Mouse (Mus musculus) lung, embryonic 14.5 days (tissue): ENCODE measurements at regions not wholly inside any gene's neighbourhood (a gene's known extent, or its start where the extent isn't known, plus 50 kb on each side); places are given as distances from the start of the nearest gene placed in this dataset.

ENCODE experiments used
- ATAC-seq: fragments of 200-750 bp; cut with Nextera tagmentation; 2 replicates; pipeline ENCODE4 v1.8.0; 2017; ENCODE audit warnings: mild to moderate bottlenecking, moderate TSS enrichment, moderate library complexity; ENCODE audit not compliant: insufficient read depth
- DNase-seq: peaks from one replicate; pipeline ENCODE4 v3.0.0-alpha.2; 2015
- H3K27ac ChIP-seq: fragments of 300-500 bp; sonication (generic); 2 replicates; pipeline ENCODE4 v1.5.1; 2014; ENCODE audit warnings: low read depth, mild to moderate bottlenecking, moderate library complexity
- H3K27me3 ChIP-seq: fragments of 300-500 bp; sonication (generic); 2 replicates; pipeline ENCODE4 v1.6.1; 2014; ENCODE audit warnings: low read length, control low read depth; ENCODE audit not compliant: insufficient read depth
- H3K36me3 ChIP-seq: fragments of 300-500 bp; sonication (generic); 2 replicates; pipeline ENCODE4 v1.6.1; 2014; ENCODE audit warnings: control low read depth; ENCODE audit not compliant: insufficient read depth
- H3K4me1 ChIP-seq: fragments of 300-500 bp; sonication (generic); 2 replicates; pipeline ENCODE4 v1.6.1; 2014; ENCODE audit warnings: antibody characterized with exemption, control low read depth; ENCODE audit not compliant: insufficient read depth
- H3K4me2 ChIP-seq: fragments of 300-500 bp; sonication (generic); 2 replicates; pipeline ENCODE4 v1.6.1; 2014; ENCODE audit warnings: mild to moderate bottlenecking
- H3K4me3 ChIP-seq: fragments of 300-500 bp; sonication (generic); 2 replicates; pipeline ENCODE4 v1.5.1; 2014; ENCODE audit warnings: low read depth, low read length
- H3K9ac ChIP-seq: fragments of 300-500 bp; sonication (generic); 2 replicates; pipeline ENCODE4 v1.6.1; 2014
- H3K9me3 ChIP-seq: fragments of 300-500 bp; sonication (generic); 2 replicates; pipeline ENCODE4 v1.6.1; 2016; ENCODE audit warnings: low read depth, low read length, control low read depth
- CTCF ChIP-seq: IDR thresholded peaks from 2 replicates; pipeline ENCODE4 v1.5.1; 2016; ENCODE audit warnings: antibody characterized with exemption, low read depth
- WGBS: fragments of 180-500 bp; shearing (Covaris S2); extraction: QIAGEN DNeasy Blood & Tissue Kit; methylation state at CpG from one replicate; pipeline ENCODE4 v1.1.7; 2014; 5-methylcytosine and 5-hydroxymethylcytosine counted together

DNA sequence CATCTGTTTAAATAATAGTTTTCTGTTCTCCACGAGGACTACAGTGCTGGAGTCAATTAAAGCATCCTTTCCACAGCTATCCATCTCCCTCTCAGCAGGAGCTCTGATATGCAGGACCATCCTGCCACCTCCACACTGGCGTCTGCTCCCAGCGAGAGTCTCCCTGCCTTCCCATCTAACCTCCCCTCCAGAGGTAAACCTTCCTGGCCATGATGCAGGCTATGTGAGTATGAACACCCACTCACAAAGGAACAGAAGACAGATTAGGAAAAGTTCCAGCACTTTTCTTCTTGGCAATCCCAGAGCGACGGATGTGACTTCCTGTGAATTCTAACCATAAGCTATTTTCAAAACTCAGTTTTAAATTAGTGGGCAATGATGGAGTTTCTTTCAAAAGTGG, 532.1 kb downstream of the Inhba start:
- Histone ChIP-seq H3K27me3 (no peaks in the 10 kb centered on the region), H3K27ac (no peak overlapping the region), H3K4me1 (no peaks in the 10 kb centered on the region), H3K9me3 (no peaks in the 10 kb centered on the region), H3K4me2 (no peak overlapping the region), H3K36me3 (no peaks in the 10 kb centered on the region), H3K9ac (no peak overlapping the region), H3K4me3 (no peak overlapping the region)
- DNase-seq, result no peak
- 41% methylated on average over 5 of the region's 5 CpGs for WGBS
- TF ChIP-seq CTCF, result no peak
- no peak for ATAC-seq

GRCm38 (mm10) chr13:16550060-16550459, 538.4 kb downstream of the Inhba start:
- Histone ChIP-seq H3K27ac (no peak overlapping the region), H3K27me3 (no peaks in the 10 kb centered on the region), H3K9me3 (no peaks in the 10 kb centered on the region), H3K4me1 (no peaks in the 10 kb centered on the region), H3K36me3 (no peaks in the 10 kb centered on the region), H3K4me3 (no peak overlapping the region), H3K4me2 (no peak overlapping the region), H3K9ac (no peak overlapping the region)
- ATAC-seq (no peak), DNase-seq (no peak)
- no peak for TF ChIP-seq CTCF

GRCm38 (mm10) chr13:16564988-16565387, 553.3 kb downstream of the Inhba start:
- no peak for TF ChIP-seq CTCF
- Histone ChIP-seq H3K4me2 (no peak overlapping the region), H3K4me1 (no peaks in the 10 kb centered on the region), H3K27me3 (no peaks in the 10 kb centered on the region), H3K9ac (no peak overlapping the region), H3K36me3 (no peaks in the 10 kb centered on the region), H3K4me3 (no peak overlapping the region), H3K9me3 (no peaks in the 10 kb centered on the region), H3K27ac (no peak overlapping the region)
- WGBS, result 36% methylated on average over 1 of the region's 1 CpGs
- peak; percentile 4 for DNase-seq
- no peak for ATAC-seq

DNA sequence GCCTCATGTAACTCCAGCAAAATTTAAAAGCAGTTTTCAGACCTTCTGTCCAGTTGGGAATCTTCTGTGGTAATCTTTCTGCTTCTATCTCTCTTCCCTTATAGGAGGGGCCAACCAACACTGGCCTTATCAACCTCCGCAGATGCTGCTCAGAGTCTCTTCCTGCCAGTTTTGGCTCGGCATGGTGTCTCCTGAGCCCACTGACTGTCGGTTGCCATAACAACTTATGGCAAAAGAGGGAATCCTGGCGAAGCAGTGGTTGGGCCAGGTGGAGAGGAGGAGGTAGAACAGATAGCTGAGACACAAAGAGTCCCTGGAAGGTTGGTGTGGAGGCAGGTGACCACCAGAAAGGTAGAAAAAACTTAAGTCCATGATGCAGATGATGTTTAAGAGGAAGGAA, 562.4 kb downstream of the Inhba start:
- WGBS, result 15% methylated on average over 4 of the region's 4 CpGs

GRCm38 (mm10) chr13:16586286-16586685, 574.6 kb downstream of the Inhba start:
- Histone ChIP-seq H3K36me3 (no peaks in the 10 kb centered on the region), H3K4me3 (no peak overlapping the region), H3K4me1 (no peaks in the 10 kb centered on the region), H3K27ac (no peak overlapping the region), H3K4me2 (no peak overlapping the region), H3K27me3 (no peaks in the 10 kb centered on the region), H3K9me3 (no peaks in the 10 kb centered on the region), H3K9ac (no peak overlapping the region)
- no peak for TF ChIP-seq CTCF
- DNase-seq (no peak), ATAC-seq (no peak)

More for the DNA sequence above, 562.4 kb downstream of the Inhba start:
- Histone ChIP-seq H3K9me3 (no peaks in the 10 kb centered on the region), H3K4me1 (no peaks in the 10 kb centered on the region), H3K4me3 (no peak overlapping the region), H3K4me2 (no peak overlapping the region), H3K9ac (no peak overlapping the region), H3K36me3 (no peaks in the 10 kb centered on the region), H3K27me3 (no peaks in the 10 kb centered on the region), H3K27ac (no peak overlapping the region)
- ATAC-seq (no peak), DNase-seq (no peak)
- TF ChIP-seq CTCF, result no peak

DNA sequence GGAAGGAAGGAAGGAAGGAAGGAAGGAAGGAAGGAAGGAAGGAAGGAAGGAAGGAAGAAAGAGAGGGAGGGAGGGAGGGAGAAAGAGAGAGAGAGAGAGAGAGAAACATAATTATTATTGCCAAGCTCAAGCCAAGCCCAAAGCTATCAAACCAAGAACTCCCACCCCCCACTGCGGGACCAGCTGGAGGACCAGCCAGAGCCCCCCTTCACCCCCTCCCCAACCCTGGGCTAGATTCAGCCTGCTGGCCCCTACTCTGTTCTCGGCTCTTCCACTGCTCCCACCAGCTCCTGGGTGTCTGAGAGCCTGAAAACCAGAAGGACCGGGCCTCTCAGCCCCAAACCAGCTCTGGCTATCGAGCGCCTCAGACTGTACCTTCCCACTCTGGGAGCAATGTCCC, 608.1 kb downstream of the Inhba start:
- H3K27ac ChIP-seq, result no peak overlapping the region
- no peak overlapping the region for H3K9ac ChIP-seq
- DNase-seq, result no peak
- no peaks in the 10 kb centered on the region for H3K27me3 ChIP-seq
- no peak overlapping the region for H3K4me2 ChIP-seq
- H3K36me3 ChIP-seq, result no peaks in the 10 kb centered on the region
- no peak for ATAC-seq
- H3K9me3 ChIP-seq, result no peaks in the 10 kb centered on the region
- no peak overlapping the region for H3K4me3 ChIP-seq
- no peak for TF ChIP-seq CTCF
- no peaks in the 10 kb centered on the region for H3K4me1 ChIP-seq
- 79% methylated on average over 5 of the region's 5 CpGs for WGBS

DNA sequence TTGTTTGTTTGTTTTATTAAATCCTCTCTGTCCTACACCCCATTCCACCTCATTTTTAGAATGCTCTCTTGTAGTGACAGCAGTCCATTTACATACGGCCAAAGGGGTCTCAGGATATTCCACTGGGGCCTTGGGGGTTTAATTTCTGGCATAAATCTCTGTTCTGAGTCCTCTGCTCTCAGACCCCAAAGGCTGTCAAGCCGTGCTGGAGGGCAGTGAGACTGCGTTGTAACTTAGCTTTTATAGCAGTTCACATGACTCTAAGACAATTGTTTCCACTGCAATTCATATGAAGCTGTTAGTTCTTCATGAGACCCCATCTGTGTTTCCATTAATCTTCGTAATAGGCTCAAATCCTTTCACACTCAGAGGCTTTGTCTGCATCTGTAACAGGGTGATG, 614.9 kb downstream of the Inhba start:
- no peak for TF ChIP-seq CTCF
- H3K4me2 ChIP-seq, result no peak overlapping the region
- no peaks in the 10 kb centered on the region for H3K27me3 ChIP-seq
- H3K9ac ChIP-seq, result no peak overlapping the region
- H3K36me3 ChIP-seq, result no peaks in the 10 kb centered on the region
- 67% methylated on average over 4 of the region's 4 CpGs for WGBS
- no peak for DNase-seq
- H3K9me3 ChIP-seq, result no peaks in the 10 kb centered on the region
- no peak for ATAC-seq
- H3K4me1 ChIP-seq, result no peaks in the 10 kb centered on the region
- H3K27ac ChIP-seq, result no peak overlapping the region
- no peak overlapping the region for H3K4me3 ChIP-seq

- no peak overlapping the region for H3K9ac ChIP-seq
- no peak for ATAC-seq
- 32% methylated on average over 5 of the region's 5 CpGs for WGBS
Observed at GRCm38 (mm10) chr13:16633445-16634092, 621.9 kb downstream of the Inhba start.

More at GRCm38 (mm10) chr13:16633445-16634092, 621.9 kb downstream of the Inhba start:
- TF ChIP-seq CTCF, result no peak
- no peak overlapping the region for H3K27ac ChIP-seq
- no peak overlapping the region for H3K4me3 ChIP-seq
- H3K36me3 ChIP-seq, result no peaks in the 10 kb centered on the region
- H3K4me1 ChIP-seq, result no peaks in the 10 kb centered on the region
- H3K27me3 ChIP-seq, result no peaks in the 10 kb centered on the region
- H3K4me2 ChIP-seq, result no peak overlapping the region
- no peak for DNase-seq
- no peaks in the 10 kb centered on the region for H3K9me3 ChIP-seq
